In genomic region chr3:103232398-103232797, GRCm38 (mm10) we compare ENCODE assay signal across 13 mouse cellular contexts.
"Had no signal": no experiment of that assay in that cellular context is flagged by ENCODE, and none has a peak within 500 bp of the region (broad histone marks: within the 10 kb centered on the region; RNA-seq: fewer than 3 reads in every experiment).

No protein-coding gene starts in this region.

- H3K4me2 ChIP-seq: liver, embryonic 13.5 days; lung, embryonic 14.5 days; midbrain, embryonic 12.5 days; neural tube, embryonic 12.5 days had no signal

- H3K9me3 ChIP-seq: limb, embryonic 10.5 days; neural tube, embryonic 12.5 days had no signal

- H3K27me3 ChIP-seq: liver, embryonic 13.5 days; midbrain, embryonic 12.5 days; neural tube, embryonic 12.5 days had no signal

- H3K9ac ChIP-seq: liver, embryonic 13.5 days; lung, embryonic 14.5 days; midbrain, embryonic 12.5 days; neural tube, embryonic 12.5 days had no signal

- H3K4me1 ChIP-seq: limb, embryonic 10.5 days; midbrain, embryonic 12.5 days; neural tube, embryonic 12.5 days had no signal

- DNase-seq: kidney, adult 11 months; kidney, adult 9 months; kidney, postnatal 36 days; liver, embryonic 13.5 days; lung, embryonic 14.5 days; lung, postnatal 14 days; right cerebral cortex, postnatal 14 days; thymus, postnatal 4 days had no signal

- H3K27ac ChIP-seq: kidney, postnatal 0 days; limb, embryonic 10.5 days; liver, embryonic 13.5 days; midbrain, embryonic 12.5 days; neural tube, embryonic 12.5 days had no signal

- H3K36me3 ChIP-seq: limb, embryonic 10.5 days; liver, embryonic 13.5 days; midbrain, embryonic 12.5 days; neural tube, embryonic 12.5 days had no signal

- H3K4me3 ChIP-seq: limb, embryonic 10.5 days; liver, embryonic 13.5 days; midbrain, embryonic 12.5 days; myocyte; neural tube, embryonic 12.5 days had no signal
